Mouse (Mus musculus) spleen, embryonic (tissue): ENCODE data around the gene Fkbp1b.
"Not testable (repeated sequence)": the region's sequence is repeated elsewhere in the genome, so short reads cannot be mapped to it uniquely, and the experiment has no call there.

ENCODE experiments used
- CTCF ChIA-PET: fragments of 350-600 bp; sonication (Branson Sonifier 250); formaldehyde crosslinking; loops from one replicate; lab custom pipeline; 2022; lab: Charles Lee

Gene Fkbp1b

GRCm38 (mm10) chr12:4856160-4856559 lies 14.8 kb upstream of the Fkbp1b start:
- CTCF ChIA-PET = interaction anchor here (0.6 kb wide), 1 partner anchor 29 kb away, joined by 4 read pairs; no protein-coding TSS in a partner anchor

- CTCF ChIA-PET = interaction anchor here (0.7 kb wide), 1 partner anchor 1470 kb away, joined by 3 read pairs; no protein-coding TSS in a partner anchor
Observed at GRCm38 (mm10) chr12:4843741-4844140, 2.4 kb upstream of the Fkbp1b start.

- CTCF ChIA-PET = no interaction called here
Observed at GRCm38 (mm10) chr12:4842890-4843597, 1.7 kb upstream of the Fkbp1b start, which contains the start of gene Wdcp. Wdcp (plus strand) TSS chr12:4843303.

DNA sequence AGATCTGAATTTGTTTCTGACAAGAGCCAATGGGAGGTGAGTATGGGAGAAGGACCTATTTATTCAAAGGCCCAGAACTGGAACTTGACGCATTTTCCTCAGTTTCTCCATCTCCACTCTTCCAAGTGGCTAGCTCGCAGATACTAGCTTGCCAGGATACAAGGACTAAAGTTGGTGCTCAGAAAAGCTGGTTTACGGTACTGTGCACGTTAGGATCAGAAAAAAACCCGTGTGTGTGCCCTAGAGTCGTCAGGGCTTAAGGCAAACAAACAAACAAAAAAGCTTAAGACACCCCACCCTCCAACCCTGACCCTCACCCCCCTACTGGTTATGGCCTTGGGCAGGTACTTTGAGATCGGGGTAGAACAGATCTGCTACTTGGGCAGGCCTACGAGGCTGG lies 1.1 kb upstream of the Fkbp1b start:
- CTCF ChIA-PET = interaction anchor here (1.1 kb wide), 1 partner anchor 15 kb away, joined by 4 read pairs; no protein-coding TSS in a partner anchor

- CTCF ChIA-PET = interaction anchor here (0.7 kb wide), 1 partner anchor 11 kb away, joined by 3 read pairs; no protein-coding TSS in a partner anchor
Observed at GRCm38 (mm10) chr12:4840741-4841140, 650 bp downstream of the Fkbp1b start.

GRCm38 (mm10) chr12:4840010-4840409 lies 1.4 kb downstream of the Fkbp1b start:
- CTCF ChIA-PET = interaction anchor here (0.7 kb wide), 1 partner anchor 10 kb away, joined by 3 read pairs; no protein-coding TSS in a partner anchor

DNA sequence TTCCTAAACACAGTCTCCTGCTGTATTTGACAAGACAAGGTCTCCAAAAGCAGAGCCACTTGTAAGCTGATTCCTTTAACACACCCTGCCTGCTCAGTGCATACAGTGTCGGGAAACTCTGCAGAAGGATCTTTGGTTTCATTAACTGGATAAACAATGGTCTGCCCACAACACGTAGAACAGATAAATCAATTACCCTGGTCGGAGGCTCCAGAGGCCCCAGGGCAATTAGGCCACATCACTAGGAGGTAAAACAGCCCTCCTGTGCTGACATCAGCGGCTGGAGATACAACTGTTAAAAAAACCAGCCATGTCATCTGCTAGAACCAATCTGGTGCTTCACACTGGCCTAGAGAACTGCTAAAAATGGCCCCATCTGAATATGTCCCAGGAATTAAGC lies 4.4 kb downstream of the Fkbp1b start:
- CTCF ChIA-PET = interaction anchor here (0.5 kb wide), 1 partner anchor 8 kb away, joined by 3 read pairs; no protein-coding TSS in a partner anchor

DNA sequence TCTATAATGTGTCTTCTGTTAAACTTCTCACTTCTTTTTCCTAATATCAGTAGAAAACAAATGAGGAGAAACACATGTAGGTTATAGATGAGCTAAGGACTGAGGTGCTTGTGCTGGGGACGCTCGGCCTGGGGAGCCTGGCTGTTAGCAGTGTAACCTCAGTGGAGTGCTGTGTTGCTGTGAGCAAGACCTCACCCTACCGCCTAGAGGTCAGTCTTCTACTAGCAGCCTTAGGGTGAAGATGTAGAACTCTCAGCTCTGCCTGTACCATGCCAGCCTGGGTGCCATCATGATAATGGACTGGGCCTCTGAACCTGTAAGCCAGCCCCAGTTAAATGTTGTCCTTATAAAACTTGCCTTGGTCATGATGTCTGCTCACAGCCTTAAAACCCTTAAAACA lies 14.1 kb downstream of the Fkbp1b start:
- CTCF ChIA-PET = interaction anchor here (1.3 kb wide), 1 partner anchor 15 kb away, joined by 4 read pairs; the partner anchor contains the start of gene Fkbp1b

- CTCF ChIA-PET = interaction anchor here (0.5 kb wide), 1 partner anchor 71 kb away, joined by 3 read pairs; no protein-coding TSS in a partner anchor
Observed at GRCm38 (mm10) chr12:4817361-4818101, 23.9 kb downstream of the Fkbp1b start, which contains the start of gene Sf3b6. Sf3b6 (plus strand) TSS chr12:4817544.

DNA sequence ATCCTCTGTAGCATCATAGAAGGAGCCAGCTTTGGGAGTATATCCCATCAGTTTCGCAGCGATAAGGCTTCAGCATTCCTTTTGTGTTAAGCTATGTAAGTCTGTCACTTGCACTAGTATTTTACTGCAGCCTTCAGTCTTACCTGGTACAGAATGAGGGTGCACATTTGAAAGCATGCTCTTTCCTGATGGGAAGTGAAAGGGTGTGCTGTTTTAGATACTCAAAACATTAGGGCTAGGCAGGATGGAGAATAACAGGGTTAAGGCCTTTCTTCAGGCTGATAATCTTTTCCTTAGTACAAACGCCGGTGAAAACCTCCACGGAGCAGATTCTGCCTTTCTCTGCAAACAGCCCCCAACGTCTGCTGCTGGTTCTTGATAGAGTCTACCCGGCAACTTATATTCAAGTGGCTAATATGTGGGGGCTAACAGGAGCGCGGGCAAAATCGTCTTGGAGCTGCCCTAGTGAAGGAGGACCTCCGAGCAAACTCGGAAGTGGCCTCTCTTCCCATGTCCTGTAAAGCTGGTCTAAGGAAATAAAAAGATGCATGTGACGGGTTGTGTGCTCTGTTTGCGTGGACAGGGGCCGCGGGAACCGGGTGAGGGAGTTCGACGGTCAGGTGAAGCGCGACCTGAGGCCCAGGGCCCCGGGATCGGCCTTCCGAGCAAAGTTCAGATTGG lies 24.6 kb downstream of the Fkbp1b start:
- CTCF ChIA-PET = no interaction called here

- CTCF ChIA-PET = no interaction called here
Observed at GRCm38 (mm10) chr12:4813636-4814035, 27.8 kb downstream of the Fkbp1b start.

DNA sequence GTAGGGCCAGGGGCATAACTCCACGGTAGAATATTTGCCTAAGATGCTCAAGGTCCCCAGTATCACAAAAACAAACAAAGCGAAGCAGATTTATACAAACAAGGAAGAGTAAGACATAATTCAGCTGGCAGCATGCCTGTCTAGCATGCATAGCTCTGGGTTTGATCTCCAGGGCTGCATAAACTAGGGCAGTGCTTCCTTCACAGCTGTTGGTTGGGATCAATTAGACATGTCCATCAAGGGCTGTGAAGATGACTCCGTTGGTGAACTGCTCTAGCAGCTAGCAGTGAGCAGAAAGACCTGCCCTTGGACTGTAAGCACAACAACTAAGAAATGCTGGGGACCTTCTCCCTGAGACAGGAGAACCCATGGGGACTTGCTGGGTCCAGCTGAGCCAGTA lies 29.7 kb downstream of the Fkbp1b start:
- CTCF ChIA-PET = no interaction called here

- CTCF ChIA-PET = no interaction called here
Observed at GRCm38 (mm10) chr12:4811036-4811435, 30.4 kb downstream of the Fkbp1b start.

DNA sequence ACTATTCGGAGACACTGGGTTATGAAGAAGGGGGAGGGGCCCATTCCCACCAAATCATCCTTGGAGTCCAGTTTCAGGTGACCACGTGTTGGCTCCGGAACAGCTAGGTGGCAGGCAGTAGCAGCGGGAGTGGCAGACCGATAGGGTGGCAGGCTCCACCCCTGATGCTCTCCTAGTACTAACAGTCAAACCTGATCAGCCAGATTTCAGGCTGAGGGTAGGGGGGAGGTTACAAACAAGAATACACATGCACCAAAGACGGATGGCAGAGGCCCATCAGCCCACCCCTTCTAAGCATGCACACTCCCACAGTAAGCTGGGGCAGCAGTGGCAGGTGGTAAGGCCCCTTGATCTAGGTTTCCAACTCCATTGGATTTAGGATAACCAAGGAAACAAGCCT lies 43.9 kb downstream of the Fkbp1b start:
- CTCF ChIA-PET = not testable (repeated sequence)

DNA sequence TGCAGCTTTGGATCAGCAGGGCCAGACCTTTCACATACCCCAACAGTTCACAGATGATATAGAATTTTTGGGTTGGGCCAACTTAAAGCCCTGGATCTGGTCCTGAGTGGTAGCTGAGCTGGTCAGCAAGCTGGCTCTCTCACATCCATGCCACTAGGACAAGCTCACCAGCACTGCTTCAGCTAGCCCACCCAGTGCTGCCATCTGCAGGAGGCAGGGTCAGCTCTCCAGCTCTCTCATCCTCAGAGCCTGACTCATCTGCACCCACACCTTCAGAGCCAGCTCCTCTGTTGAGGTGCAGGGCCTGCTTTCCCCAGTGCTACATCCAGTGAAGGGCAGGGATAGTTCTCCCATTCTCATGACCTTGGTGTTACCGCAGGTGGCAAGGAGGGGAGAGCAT lies 47.7 kb downstream of the Fkbp1b start:
- CTCF ChIA-PET = no interaction called here

DNA sequence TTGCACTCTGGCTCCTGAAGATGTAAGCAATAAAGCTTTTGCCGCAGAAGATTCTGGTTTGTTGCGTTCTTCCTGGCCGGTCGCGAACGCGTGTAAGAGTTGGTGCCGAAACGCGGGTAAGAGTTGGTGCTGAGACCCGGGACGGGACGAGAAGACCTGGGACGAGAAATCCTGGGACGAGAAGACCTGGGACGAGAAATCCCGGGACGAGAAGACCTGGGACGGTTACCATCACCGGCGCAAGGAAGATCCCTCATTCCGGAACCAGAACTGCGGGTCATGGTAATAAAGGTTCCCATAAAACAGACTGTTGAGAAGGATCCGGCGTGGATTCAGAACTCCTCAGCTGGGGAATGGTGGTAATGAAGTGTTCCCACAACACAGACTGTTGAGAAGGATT lies 53.3 kb downstream of the Fkbp1b start:
- CTCF ChIA-PET = not testable (repeated sequence)

DNA sequence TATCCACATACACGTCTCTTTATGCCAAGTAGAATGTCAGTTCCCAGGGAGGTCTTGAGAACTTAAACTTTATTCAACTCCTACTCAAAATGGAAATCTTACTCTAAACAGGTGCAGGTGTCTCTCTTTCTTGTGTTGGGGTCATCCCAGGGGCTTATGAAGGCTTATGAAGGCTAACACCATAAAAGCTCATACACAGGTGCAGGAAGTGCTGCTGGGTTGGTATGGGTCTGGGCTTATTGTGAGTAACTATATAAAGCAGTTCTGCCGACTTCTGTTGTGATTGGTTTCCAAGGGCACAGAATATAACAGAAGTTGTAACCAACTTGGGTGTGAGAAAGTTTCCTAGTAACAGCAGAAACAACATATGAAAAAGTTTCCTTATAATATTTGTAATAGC lies 56.9 kb downstream of the Fkbp1b start:
- CTCF ChIA-PET = no interaction called here

DNA sequence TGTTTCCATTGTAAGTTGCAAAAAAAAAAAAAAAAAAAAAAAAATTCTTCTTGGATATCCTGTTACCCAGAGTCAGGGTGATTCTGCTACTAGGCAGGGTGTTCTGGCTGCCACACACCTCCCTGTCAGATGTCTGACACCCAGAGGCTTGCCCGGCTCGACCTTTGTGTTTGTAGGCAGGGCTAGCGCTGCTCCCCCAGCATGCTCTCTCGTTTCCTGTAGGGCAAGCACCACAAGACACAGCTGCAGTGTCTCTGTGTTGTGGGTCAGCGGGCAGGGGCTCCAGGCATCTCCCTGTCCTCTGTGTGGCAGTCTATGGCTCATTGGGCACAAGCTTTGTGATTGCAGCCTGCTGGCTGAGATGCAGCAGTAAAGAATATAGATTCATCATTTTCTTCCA lies 57.8 kb downstream of the Fkbp1b start:
- CTCF ChIA-PET = no interaction called here
